Mouse (Mus musculus) v-Abl transformed pro-B cells (cell line): ENCODE results near the gene Pqlc2.

Experiments used
- in situ Hi-C, 2 experiments: fragments of 400-800 bp; cut with MboI; formaldehyde crosslinking; loops; one replicate each; pipeline ENCODE4 v1.15.1; 2025; ENCODE audit not compliant: unreplicated experiment in 2 of 2

Gene Pqlc2

DNA sequence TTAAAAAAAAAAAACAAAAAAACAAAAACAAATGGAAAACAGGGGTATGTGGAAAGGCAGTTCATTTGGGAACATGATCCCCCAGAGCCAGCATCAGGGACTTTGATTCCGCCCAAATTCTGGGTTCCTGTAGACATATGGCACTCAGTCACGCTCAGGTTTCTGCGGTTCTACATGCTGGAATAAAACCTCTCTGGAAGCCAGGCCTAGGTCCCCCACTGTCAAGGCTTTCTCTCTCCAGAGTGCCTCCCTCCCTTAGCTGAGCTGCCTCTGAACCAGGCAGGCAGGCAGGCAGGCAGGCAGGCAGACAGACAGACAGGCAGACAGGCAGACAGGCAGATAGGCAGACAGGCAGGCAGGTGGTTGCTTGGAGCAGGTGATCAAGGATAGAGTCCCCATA lies 40.3 kb downstream of the Pqlc2 start:
- in situ Hi-C loops, result no loop called here

- in situ Hi-C loops, result no loop called here
Measured at GRCm38 (mm10) chr4:139268242-139268641, 42.3 kb downstream of the Pqlc2 start.

DNA sequence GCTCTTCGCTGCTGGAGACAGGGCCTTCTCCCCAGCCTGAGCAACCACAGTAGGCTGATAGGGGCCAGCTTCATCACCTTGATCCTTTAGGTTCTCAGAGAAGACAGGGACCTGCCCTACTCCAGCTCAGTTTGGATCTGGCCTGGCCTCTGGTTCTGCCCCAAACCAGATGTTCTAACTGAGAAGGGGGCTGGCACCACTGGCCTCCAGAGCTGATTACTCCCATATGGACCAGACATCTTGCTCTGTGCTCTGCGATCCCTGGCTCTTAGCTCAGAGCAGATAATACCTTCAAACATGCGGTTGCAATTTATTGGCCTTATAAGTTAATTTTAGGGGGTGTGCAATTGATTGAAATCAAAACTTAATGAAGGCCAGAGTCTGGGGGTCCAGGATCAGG lies 43.2 kb downstream of the Pqlc2 start:
- in situ Hi-C loops, result no loop called here

GRCm38 (mm10) chr4:139266500-139266865 lies 44.0 kb downstream of the Pqlc2 start:
- in situ Hi-C loops, result no loop called here

- in situ Hi-C loops, result no loop called here
Measured at GRCm38 (mm10) chr4:139265783-139266499, 44.6 kb downstream of the Pqlc2 start.

- in situ Hi-C loops, result no loop called here
Measured at GRCm38 (mm10) chr4:139262981-139263380, 47.5 kb downstream of the Pqlc2 start.

DNA sequence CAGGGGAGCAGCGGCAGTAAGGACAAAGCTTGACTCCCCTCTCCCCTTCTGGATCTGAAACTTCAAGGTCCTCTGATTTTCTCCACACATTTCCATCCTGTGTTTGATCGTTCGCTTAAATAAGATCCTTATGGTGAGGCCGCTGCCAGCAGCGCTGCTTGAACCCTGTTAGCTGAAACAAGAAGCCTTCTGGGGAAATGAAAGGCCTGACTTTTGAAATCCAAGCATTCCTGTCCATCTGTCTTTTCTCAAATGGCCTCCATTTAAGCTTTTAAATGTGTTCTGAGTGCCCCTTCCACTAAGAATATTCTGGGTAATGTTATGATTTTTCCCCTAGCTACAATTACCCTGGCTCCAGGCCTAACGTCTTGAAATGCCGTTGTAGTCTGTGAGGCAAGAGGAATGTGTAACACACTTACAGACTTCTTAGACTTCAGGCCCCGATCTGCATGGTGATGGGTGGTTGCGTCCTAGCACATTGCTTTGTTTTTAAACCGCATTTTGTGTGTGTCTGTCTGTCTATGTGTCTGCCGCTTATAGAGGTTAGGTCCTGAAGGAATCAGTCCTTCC lies 51.1 kb downstream of the Pqlc2 start:
- in situ Hi-C loops, result loop anchor here (10.0 kb wide), 2 partner anchors 55 to 175 kb away; no protein-coding TSS in a partner anchor

- in situ Hi-C loops, result loop anchor here (10.0 kb wide), 2 partner anchors 54 to 174 kb away; no protein-coding TSS in a partner anchor
Measured at GRCm38 (mm10) chr4:139258621-139259301, 51.7 kb downstream of the Pqlc2 start.

GRCm38 (mm10) chr4:139256708-139257107 lies 53.8 kb downstream of the Pqlc2 start:
- in situ Hi-C loops, result loop anchor here (10.0 kb wide), 2 partner anchors 52 to 172 kb away; no protein-coding TSS in a partner anchor

DNA sequence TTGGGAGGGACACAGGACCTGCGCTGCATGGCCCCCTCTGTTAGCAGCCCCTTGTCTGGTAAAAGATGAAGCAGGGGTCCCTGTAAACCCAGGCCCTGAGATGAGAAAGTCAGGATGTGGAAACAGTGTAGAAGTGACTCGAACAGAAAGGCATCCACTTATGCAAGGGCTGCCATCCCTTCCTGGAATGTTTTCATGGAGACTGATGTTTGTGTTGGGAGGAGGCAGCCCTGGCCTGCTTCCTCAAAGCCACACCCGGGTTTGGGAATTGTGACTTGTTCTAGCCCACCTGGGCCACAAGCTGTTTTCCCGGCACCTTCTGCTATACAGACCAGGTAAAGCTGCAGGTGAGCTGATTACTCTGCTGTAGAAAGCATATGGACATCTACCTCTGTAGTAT lies 54.4 kb downstream of the Pqlc2 start:
- in situ Hi-C loops, result loop anchor here (10.0 kb wide), 2 partner anchors 51 to 171 kb away; no protein-coding TSS in a partner anchor

DNA sequence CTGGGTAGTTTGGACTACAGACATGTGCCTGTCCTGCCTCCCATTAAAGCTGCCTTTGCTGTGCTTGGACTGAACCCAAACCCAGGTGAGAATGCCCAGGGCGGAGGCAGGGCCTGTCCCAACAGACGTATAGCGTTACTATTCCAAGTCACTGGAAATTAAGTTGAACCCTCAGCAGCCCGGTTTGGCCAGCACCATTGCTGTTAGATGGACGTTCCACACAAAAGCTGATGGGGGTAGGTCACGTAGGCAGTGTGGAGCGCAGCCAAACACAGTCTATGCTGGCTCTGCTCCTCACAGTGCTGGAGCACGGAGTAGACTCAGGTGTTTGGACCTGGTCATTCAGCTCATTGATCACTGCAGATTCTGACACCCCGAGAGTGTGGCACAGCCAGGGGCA lies 57.3 kb downstream of the Pqlc2 start:
- in situ Hi-C loops, result loop anchor here (5.0 to 10.0 kb wide), 3 partner anchors 46 to 168 kb away; no protein-coding TSS in a partner anchor

- in situ Hi-C loops, result loop anchor here (5.0 to 10.0 kb wide), 3 partner anchors 45 to 167 kb away; no protein-coding TSS in a partner anchor
Measured at GRCm38 (mm10) chr4:139252051-139252760, 58.3 kb downstream of the Pqlc2 start.

- in situ Hi-C loops, result loop anchor here (5.0 to 10.0 kb wide), 3 partner anchors 44 to 166 kb away; no protein-coding TSS in a partner anchor
Measured at GRCm38 (mm10) chr4:139250886-139251285, 59.6 kb downstream of the Pqlc2 start.

- in situ Hi-C loops, result loop anchor here (5.0 to 10.0 kb wide), 3 partner anchors 43 to 165 kb away; no protein-coding TSS in a partner anchor
Measured at GRCm38 (mm10) chr4:139250043-139250442, 60.5 kb downstream of the Pqlc2 start.

DNA sequence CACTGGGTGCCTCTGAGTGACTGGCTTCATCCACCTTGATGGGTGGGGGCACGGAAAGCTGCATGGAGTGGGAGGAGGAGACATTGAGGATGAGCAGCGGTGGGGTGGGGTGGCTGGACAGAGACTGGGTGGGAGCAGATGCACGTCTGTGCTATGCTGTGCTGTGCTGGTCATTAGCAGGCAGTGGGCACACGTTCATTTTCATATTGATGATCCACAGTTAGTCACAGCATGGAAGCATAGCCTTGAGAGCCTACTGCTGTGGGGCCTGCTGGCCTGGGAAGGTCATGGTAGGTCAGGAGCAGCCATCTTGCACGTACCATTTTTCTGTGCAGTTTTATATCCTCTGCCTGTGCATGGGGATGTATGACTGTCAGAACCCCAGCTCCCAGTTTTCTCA lies 61.8 kb downstream of the Pqlc2 start:
- in situ Hi-C loops, result no loop called here

DNA sequence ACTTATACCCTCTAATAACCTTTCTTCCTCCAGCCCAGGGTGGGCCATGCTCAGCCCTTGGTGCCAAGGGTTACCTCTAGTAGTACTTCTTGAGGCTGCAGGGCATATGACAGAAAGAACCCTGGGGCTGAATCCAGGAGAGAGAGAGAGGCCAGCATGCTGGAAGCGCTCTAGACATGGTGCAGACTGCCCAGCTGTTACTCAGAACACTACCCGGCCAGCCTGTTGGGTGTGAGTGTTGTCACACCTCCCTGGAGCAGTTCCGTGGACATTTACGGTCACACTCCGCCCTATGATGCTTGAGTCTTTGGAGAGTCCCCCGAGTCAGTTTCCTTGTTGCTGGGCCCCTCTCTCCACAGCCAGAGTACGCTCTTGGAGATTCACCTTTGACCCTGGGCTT lies 62.5 kb downstream of the Pqlc2 start:
- in situ Hi-C loops, result no loop called here

GRCm38 (mm10) chr4:139246130-139246877 lies 64.2 kb downstream of the Pqlc2 start:
- in situ Hi-C loops, result no loop called here

DNA sequence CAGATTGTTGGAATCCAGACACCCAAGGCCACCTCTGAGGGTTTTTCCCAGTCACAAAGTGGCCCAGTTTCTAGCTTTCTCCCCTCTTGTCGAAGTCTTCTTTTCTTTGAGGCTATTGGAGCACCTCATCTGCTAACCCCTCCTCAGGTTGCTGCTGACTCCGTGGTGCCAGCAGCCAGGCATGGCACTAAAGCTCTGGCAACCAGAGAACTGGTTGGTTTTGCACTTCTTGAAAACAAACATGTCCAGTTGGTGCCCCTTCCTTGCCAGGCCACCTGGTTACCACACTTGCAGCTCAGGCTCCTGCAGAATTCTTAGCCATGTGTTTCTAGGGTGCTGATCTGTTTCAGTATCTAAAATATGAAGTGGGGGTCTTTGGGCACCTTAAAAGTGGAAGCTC lies 65.0 kb downstream of the Pqlc2 start:
- in situ Hi-C loops, result no loop called here

- in situ Hi-C loops, result no loop called here
Measured at GRCm38 (mm10) chr4:139244766-139245165, 65.7 kb downstream of the Pqlc2 start.

GRCm38 (mm10) chr4:139244176-139244575 lies 66.3 kb downstream of the Pqlc2 start:
- in situ Hi-C loops, result no loop called here
